Mouse (Mus musculus) lung, postnatal 4 days (tissue): ENCODE results near the gene Emilin3.
"Not testable (repeated sequence)": the region's sequence is repeated elsewhere in the genome, so short reads cannot be mapped to it uniquely, and the experiment has no call there.

ENCODE experiments used
- DNase-seq, 2 experiments: peaks; one replicate each; pipeline ENCODE4 v3.0.0; 2021

Gene Emilin3

GRCm38 (mm10) chr2:160912231-160912671, at the start of gene Emilin3:
TSS of gene Emilin3 (minus strand) at chr2:160912328.
- DNase-seq, result peak in 1 of 2 experiments; percentile 38

- no peak for DNase-seq
These were observed 49.0 kb upstream of the Emilin3 start for GRCm38 (mm10) chr2:160960956-160961646.

GRCm38 (mm10) chr2:160959901-160960300, 47.8 kb upstream of the Emilin3 start:
- DNase-seq, result no peak

- DNase-seq, result peak in 1 of 2 experiments; percentile 22
These were observed 46.6 kb upstream of the Emilin3 start for GRCm38 (mm10) chr2:160958737-160959136.

- not testable (repeated sequence) for DNase-seq
These were observed 45.7 kb upstream of the Emilin3 start for GRCm38 (mm10) chr2:160957801-160958200.

- not testable (repeated sequence) for DNase-seq
These were observed 45.2 kb upstream of the Emilin3 start for GRCm38 (mm10) chr2:160957307-160957706.

- no peak for DNase-seq
These were observed 43.2 kb upstream of the Emilin3 start for GRCm38 (mm10) chr2:160955331-160955730.

- no peak for DNase-seq
These were observed 42.4 kb upstream of the Emilin3 start for GRCm38 (mm10) chr2:160954541-160954940.

GRCm38 (mm10) chr2:160953131-160953873, 41.2 kb upstream of the Emilin3 start:
- no peak for DNase-seq

- no peak for DNase-seq
These were observed 39.5 kb upstream of the Emilin3 start for GRCm38 (mm10) chr2:160951595-160951994.

GRCm38 (mm10) chr2:160942443-160942842, 30.3 kb upstream of the Emilin3 start:
- DNase-seq, result no peak

- DNase-seq, result peak; percentile 15 to 41
These were observed 29.0 kb upstream of the Emilin3 start for GRCm38 (mm10) chr2:160940930-160941709.

GRCm38 (mm10) chr2:160934451-160934850, 22.3 kb upstream of the Emilin3 start:
- no peak for DNase-seq

- no peak for DNase-seq
These were observed 21.8 kb upstream of the Emilin3 start for GRCm38 (mm10) chr2:160933890-160934289.

- no peak for DNase-seq
These were observed 20.9 kb upstream of the Emilin3 start for GRCm38 (mm10) chr2:160932981-160933380.

GRCm38 (mm10) chr2:160932325-160932724, 20.2 kb upstream of the Emilin3 start:
- DNase-seq, result no peak

- DNase-seq, result no peak
These were observed 19.2 kb upstream of the Emilin3 start for GRCm38 (mm10) chr2:160931378-160931777.

- peak; percentile 16 to 37 for DNase-seq
These were observed 13.1 kb upstream of the Emilin3 start for GRCm38 (mm10) chr2:160925203-160925602.

- no peak for DNase-seq
These were observed 9.2 kb upstream of the Emilin3 start for GRCm38 (mm10) chr2:160921285-160921684.

GRCm38 (mm10) chr2:160918930-160919215, 6.7 kb upstream of the Emilin3 start:
- no peak for DNase-seq

GRCm38 (mm10) chr2:160918154-160918929, 6.2 kb upstream of the Emilin3 start:
- no peak for DNase-seq

- DNase-seq, result no peak
These were observed 5.2 kb upstream of the Emilin3 start for GRCm38 (mm10) chr2:160917313-160917712.

- DNase-seq, result no peak
These were observed 4.6 kb upstream of the Emilin3 start for GRCm38 (mm10) chr2:160916714-160917113.
